Mouse (Mus musculus) hematopoietic stem cell, adult 5-6 weeks (primary cell): ENCODE measurements around the gene Ggt7. TPM values are rescaled to one million over a fixed set of nuclear protein-coding genes. Genes with fewer than 3 reads are reported as not detected.

Experiments used
- ATAC-seq, 2 experiments: fragments of 125-278 bp in 1 of 2; replicated peaks in 1 of 2; 2 replicates each; pipeline ENCODE4 v1.8.0; 2016 to 2017; ENCODE audit warnings: inconsistent platforms in 2 of 2, mild to moderate bottlenecking in 2 of 2, moderate number of reproducible peaks in 2 of 2, low read depth in 1 of 2, moderate TSS enrichment in 1 of 2; ENCODE audit not compliant: low FRiP score in 2 of 2, poor library complexity in 2 of 2, severe bottlenecking in 2 of 2, insufficient read depth in 1 of 2, low TSS enrichment in 1 of 2
- total RNA-seq: library from RNA; stranded (forward); fragments of 172-1452, 232-1000 nt; gene quantifications from 2 replicates; pipeline ENCODE4 v1.2.3, GENCODE M21; 2017

Gene Ggt7
- total RNA-seq, 1 experiment from 2014 or later: not detected

DNA sequence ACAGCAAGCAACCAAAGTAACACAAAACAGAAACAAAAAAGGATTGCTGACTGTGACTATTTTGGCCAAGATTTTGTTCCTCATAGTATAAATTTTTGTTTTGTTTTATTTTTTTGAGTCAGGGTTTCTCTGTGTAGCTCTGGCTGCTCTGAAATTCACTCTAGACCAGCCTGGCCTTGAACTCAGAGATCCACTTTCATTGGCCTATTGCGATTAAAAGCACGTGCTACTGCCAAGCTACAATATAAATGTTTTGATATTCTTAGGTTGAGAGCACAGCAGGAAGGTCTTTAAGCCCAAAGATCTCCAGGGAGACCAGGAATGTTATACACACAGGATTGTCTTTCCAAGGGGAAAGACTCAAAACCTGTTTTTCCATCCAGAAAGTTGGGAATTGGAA is 74.6 kb downstream of the Ggt7 start:
- ATAC-seq: no peak

DNA sequence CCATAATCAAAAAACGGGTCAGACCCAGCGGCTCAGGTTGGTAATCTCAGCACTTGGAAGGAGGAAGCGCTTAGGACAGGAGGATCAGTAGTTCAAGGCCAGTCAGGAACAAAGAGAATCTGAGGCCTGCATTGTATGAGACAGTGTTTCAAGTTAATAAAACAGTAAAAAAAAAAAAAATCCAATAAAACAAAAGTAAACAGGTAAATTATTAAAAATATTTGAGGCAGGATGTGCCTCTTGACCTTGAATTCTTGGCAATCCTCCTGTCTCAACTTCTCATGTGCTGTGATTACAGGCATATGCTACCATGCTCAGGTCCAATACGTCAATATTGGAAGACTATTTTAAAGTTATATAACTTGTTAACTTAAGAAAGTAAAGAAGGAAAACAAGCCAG is 75.1 kb downstream of the Ggt7 start:
- ATAC-seq: no peak

Other genes with a start within 250 kb of the Ggt7 start
- gene Map1lc3a, start 241.9 kb downstream of the Ggt7 start, total RNA-seq: 2.6 and 4.8 TPM in 2 replicates
- gene Pigu, start 160.8 kb downstream of the Ggt7 start, total RNA-seq: 43.4 and 48.2 TPM in 2 replicates
- 4.2 and 19.3 TPM in 2 replicates for gene Trp53inp2, start 137.2 kb downstream of the Ggt7 start, total RNA-seq
- gene Ncoa6, start 44.3 kb downstream of the Ggt7 start, total RNA-seq: 12.5 and 22.1 TPM in 2 replicates
- 16.6 and 19.4 TPM in 2 replicates for gene Acss2, start 289 bp downstream of the Ggt7 start, total RNA-seq
- 18.3 and 32.5 TPM in 2 replicates for gene Gss, start 74.6 kb upstream of the Ggt7 start, total RNA-seq
- 0.10 TPM in 1 of 2 replicates, not detected in the other for gene Myh7b, start 93.0 kb upstream of the Ggt7 start, total RNA-seq
- gene Trpc4ap, start 174.1 kb upstream of the Ggt7 start, total RNA-seq: 82.7 and 112 TPM in 2 replicates
- gene Edem2, start 211.2 kb upstream of the Ggt7 start, total RNA-seq: 44.5 and 48.5 TPM in 2 replicates
- not detected in 2 replicates for gene Gm17581, start 217.6 kb upstream of the Ggt7 start, total RNA-seq
- 71.9 and 78.0 TPM in 2 replicates for gene Procr, start 232.9 kb upstream of the Ggt7 start, total RNA-seq